Mouse (Mus musculus) layer of hippocampus, adult 18-20 months (tissue): ENCODE data around the gene Zmynd8. TPM values are rescaled to one million over a fixed set of nuclear protein-coding genes. Genes with fewer than 3 reads are reported as not detected.

Source experiments
- DNase-seq, 2 experiments: peaks; one replicate each; pipeline ENCODE4 v3.0.0; 2022; ENCODE audit warnings: low spot score in 2 of 2
- long read RNA-seq: library from polyadenylated mRNA; stranded (forward); transcript quantifications from one replicate; pipeline ENCODE4 v2.0.0, GENCODE M21; 2021
- total RNA-seq, 2 experiments: library from RNA; stranded (reverse); gene quantifications; 2 replicates each; pipeline ENCODE4 v1.2.3; 2021

The Zmynd8 gene
- 100 to 1,000 TPM; 148 to 149 TPM for total RNA-seq
- long read RNA-seq, partial matches to known transcripts = 48 of 83 reads
- long read RNA-seq, other reads (novel, unspliced or antisense) = 35 of 83 reads

DNA sequence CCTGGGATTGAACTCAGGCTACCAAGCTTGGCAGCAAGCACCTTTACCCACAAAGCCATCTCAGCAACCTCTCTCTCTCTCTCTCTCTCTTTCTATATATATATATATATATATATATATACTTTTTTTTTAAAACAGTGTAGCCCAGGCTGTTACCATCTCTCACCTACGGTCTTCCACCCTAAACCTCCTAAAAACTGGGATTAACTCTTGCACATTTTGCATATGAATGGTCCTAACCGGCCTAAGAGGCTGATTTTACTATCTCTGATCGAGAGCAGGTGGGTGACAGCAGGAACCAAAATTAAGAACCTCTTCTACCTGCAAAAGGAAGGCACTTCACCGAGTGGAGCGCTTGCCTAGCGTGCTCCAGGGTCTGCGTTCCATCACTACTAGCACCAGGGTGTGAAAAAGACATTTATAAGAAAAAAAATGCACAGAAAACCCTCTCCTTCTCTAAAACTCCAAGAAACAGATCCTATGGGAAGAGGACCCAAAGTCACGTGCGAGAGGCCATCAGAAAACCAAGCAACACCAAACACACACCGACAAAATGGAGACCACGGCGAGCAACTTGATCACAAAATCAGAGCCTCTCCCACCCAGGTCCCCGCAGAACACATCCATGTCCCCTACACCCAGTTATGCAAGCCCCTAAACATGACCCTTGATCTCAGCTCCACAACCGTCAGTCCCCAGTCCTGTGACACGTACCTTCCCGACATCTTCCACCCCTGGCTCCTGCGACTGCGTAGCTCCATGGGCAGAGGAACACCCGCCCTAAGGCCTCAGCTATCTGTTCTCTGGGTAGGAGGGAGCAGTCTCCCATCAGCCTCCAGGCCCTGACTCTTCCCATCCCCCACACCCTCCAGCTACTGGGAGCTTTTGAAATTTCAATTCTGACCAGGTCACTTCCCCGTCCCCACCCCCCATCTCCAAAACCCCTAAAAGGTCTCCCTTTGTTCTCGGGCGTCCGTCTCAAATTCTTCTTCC lies at the start of gene Zmynd8:
Gene Zmynd8 (minus strand): TSS at position 815 of the 993 bp plus-strand sequence.
- DNase-seq = no peak

DNA sequence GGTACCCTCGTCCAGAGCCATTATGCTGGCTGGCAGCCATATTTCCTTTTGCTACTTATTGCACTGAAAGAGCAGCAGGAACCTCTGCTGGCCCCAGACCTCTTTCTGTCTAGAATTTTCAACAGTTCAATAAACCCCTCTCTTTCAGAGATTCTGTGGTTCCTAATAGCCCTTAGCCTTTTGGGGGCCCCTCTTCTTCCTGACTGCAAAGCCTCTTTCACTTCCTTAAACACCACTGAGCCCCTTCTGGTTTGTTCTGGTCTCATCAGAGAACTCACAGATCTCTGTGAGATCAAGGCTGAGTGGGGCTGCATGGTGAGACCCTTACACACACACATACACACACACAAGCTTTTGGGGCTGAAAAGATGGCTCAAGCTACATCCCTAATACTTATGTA lies 49.2 kb upstream of the Zmynd8 start:
- DNase-seq = no peak

DNA sequence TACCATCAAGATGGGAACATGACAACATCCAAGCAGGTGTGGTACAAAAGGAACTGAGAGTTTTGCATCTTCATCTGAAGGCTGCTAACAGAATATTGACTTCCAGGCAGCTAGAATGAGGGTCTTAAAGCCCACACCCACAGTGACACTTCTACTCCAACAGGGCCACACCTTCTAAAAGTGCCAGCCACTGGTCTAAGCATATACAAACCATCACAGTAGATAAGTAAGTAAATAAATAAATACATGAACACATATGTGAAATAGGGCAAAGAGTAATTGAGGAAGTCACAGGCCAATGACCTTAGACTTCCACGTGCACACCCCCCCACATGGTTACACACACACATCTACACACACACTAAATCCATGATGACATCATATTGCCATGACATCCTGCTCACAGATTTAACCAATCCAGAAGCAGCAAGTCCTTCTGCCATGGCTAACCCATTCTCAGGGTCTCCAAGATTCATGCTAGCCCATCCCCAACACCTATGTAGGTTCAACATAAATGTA lies 47.3 kb upstream of the Zmynd8 start:
- no peak for DNase-seq

DNA sequence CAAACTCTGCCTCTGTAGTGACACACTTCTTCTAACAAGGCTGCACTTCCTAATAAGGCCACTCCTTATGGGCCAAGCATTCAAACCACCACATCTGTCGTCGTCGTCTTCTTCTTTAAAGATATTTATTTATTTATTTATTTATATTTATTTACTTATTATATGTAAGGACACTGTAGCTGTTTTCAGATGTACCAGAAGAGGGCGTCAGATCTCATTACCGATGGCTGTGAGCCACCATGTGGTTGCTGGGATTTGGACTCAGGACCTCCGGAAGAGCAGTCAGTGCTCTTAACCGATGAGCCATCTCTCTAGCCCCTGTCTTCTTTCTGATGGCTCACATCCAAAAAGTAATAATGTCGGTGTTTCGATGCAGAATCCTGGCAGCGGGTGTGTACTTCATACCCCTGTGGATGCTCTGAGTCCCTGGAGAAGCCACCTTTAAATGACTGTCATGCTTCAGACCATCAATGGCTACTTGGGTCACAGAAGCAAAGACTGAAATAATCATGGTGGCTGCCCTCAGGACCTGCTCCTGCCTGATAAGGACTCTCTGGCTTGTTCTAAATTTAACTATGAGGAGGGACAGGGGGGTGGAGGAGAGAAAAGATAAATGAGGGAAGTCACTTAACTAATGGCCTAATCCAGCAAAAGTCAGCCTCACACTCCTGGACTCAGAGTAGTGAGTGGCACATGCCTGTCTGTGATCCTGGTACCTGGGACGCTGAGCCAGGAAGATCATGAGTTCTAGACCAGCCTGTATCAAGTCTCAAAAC lies 45.9 kb upstream of the Zmynd8 start:
- DNase-seq = no peak

DNA sequence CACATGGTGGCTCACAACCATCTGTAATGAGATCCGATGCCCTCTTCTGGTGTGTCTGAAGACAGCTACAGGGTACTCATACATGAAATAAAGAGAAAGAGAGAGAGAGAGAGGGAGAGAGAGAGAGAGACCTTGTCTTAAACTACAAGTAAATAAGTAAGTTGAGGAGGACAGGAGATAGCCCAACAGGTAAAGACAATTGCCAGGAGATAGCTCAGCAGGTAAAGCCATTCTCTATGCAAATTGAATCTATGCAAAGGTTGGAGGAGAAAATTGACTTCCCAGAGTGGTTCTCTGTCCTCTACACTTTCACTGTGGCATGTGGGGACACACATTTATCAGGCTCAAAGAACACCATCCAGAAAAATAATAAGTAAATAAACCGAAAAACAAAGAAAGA lies 44.3 kb upstream of the Zmynd8 start:
- DNase-seq = no peak

DNA sequence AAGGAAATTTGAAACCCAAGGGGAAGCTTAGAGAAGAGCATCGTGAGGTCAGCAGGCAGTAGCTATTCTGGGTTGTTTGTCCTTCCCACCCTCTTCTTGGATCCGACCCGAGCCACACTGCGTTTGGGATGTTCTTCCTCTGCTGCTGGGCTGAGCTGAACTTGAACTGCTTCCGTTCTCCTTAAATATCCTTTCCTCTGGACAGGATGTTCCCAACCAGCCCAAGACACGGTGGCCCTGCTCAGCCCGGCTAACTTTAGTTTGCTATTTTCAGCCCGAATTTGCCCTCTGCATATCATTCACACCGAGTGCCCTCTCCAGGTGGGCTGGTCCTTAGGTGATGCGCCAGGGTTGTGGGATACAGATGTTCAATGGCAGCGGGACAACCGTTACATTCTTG lies 37.3 kb upstream of the Zmynd8 start:
- no peak for DNase-seq

DNA sequence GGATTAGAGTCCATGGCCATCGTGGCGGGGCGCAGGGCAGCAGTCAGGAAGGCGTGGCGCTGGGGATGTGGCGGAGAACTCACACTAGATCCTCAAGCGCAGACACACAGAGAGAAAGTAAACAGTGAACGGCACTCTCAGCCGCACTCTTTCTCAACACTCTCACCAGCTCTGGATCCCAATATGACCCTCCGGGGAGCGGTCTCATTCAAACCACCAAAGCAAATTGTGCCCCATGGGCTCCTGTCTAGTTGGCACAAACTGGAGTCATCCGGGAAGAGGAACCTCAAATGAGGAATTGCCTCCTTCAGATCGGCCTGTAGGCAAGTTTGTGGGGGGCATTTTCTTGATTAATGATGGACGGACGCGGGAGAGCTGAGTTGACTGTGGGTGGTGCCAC lies 28.9 kb upstream of the Zmynd8 start:
- no peak for DNase-seq

DNA sequence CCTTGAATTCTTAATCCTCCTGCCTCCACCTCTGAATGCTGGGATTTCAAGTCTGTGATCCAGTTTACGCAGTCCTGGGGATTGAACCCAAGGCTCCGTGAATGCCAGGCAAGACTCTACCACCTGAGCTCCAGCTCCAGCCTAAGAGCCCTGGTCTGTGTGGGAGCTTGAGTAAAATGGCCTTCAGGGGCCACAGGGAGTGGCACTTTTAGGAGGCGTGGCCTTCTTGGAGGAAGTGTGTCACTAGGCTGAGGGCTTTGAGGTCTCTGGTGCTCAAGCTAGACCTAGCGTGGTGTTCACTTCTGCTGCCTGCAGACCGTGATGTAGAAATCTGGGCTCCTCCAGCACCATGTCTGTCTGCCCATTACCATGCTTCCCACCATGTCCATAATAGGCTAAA lies 27.4 kb upstream of the Zmynd8 start:
- DNase-seq = no peak

DNA sequence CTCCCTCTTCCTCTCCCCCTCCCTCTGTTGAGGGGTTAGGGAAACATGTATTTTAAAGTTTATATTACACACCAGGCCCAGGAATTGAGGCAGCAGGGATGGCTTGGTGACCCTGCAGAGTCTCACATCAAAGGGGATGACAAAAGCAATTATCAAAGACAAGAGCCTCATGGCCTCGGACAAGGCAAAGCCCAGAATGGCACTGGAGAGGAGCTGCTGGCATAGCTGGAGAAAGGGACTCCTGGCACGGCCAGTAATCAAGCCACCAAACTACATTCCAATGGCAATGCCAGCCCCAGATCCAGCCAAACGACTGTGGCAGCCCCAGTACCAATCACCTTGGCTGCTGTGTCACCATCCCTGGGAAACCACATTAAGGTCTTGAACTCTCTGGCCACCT lies 26.3 kb upstream of the Zmynd8 start:
- DNase-seq = no peak

DNA sequence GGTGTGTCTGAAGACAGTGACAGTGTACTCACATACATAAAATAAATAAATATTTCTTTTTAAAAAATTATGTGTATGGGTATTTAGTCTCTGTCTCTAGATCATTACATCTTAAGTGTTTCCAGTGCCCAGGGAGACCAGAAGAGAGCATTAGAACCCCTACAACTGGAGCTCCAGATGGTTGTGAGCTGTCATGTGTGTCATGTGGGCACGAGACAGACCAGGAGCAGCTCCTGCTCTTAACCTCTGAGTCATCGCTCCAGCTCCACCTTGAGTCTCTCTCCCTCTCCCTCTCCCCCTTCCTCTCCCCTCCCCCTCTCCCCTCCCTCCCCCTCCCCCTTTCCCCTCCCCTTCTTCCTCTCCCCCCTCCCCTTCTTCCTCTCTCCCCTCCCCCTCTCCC lies 25.9 kb upstream of the Zmynd8 start:
- DNase-seq = no peak

DNA sequence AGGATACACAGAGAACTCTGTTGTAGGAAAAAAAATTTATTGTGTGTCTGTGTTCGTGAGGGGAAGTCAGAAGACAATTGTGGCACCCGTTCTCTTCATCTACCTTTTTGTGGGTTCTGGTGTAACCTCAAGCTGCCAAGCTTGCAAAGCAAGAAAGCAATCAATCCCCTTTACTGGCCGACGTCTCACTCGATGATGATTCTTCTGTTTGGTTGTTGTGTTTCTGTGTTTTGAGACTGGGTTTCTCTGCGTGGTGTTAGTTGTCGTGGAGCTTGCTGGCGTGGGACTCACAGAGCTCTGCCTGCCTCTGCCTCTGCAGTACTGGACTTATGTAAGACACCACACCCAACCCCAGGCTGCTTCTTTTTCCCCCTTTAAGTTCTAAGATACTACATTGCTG lies 24.9 kb upstream of the Zmynd8 start:
- no peak for DNase-seq

DNA sequence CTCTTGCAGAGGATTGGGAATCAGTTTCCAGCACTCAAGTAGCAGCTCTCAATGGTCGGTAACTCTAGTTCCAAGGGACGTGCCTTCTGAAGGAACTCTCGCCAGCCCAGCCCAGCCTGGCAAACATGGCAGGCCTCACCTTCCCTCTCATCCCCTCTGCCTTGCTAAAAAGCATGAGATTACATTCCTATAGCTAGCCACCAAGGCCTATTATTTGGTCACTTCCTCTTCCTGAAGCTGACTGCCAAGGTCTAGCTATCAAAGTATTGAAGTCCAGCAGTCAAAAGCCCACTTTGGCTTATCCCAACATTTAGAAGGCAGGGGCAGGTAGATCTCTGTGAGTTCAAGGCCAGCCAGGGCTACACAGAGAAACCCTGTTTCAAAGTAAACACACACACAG lies 24.2 kb upstream of the Zmynd8 start:
- DNase-seq = no peak

DNA sequence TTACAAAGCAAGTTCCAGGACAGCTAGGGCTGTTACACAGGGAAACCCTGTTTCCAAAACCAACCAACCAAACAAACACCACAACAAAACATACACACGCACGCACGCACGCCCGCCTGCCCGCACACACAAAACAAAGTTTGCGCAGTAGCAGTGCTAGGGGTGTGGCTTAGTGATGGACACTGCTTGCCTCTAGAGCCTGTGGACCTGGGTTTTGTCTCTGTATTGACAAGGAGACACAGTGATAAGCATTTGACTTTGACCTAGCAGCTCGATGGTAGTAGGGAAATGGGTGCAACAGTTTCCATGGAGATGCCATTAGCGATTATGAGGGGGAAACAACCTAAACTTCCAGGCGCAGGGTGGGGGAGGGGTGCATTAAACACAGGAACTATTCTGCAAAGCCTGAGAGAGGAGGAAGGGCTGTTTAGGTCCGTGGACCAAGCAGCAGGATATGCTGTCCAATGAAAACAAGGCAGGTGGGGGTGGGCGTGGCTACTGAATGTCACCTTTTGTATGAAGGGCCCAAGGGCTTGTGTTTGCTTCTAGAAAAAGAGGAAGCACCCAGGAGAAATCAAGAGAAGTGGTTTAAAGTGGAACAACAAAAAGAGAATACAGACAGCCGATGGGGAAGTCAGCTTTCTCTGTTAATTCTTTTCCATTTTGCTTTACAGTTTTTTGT lies 23.4 kb upstream of the Zmynd8 start:
- no peak for DNase-seq

DNA sequence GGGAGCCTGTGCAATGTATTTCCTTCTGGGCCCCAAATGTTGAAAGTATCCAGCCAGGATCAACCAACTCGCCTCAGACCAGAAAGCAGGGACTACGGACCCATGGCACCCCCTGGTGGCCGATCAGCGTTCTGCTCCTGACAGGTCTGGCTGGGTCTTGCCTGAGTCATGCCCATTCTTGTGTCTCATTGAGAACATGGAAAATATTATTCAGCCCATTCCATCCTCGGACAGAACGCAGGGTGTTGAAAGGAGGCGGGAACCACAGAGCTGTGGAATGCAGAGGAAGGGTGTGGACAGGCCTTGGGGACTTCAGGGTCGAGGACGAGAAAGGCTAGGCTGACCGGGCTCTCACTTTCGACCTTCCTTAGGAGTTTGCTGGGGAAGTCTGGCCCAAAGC lies 15.5 kb upstream of the Zmynd8 start:
- DNase-seq = peak; percentile 86 to 97

DNA sequence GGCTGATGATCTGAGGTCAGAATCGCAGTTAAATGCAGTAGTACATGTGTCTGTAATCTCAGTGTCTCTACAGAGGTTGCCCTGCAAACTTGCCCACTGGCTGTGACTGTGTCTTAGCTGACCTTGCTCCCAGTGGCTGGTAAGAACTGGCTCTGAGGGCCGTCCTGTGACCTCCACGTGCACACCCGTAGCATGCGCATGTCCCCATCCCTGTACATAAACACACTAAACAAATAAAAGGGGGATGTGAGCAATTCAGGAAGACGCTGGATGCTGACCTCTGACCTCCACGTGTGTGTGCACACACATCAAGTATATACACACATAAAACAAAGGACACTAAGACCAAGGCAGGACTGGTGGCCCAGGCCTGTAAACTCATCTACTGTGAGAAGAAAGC lies 14.3 kb upstream of the Zmynd8 start:
- no peak for DNase-seq

DNA sequence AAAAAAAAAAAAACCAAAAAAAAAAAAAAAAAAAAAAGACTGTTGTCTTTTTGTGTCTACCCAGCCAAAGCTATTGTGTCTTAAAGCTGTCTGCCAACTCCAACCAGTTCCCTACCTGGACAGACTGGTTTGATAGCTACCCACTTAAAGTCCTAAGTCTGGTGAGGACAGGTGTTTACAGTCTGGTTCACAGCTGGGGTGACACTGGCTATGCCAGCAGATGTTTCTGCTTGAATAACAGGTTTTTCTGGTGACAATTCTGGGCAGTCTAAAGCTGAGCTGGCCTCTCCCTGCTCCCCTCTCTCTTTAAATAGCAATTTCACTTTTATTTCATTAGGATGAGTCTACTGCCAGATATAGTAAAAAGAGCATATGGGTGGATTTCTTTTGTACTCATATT lies 10.9 kb upstream of the Zmynd8 start:
- DNase-seq = no peak

DNA sequence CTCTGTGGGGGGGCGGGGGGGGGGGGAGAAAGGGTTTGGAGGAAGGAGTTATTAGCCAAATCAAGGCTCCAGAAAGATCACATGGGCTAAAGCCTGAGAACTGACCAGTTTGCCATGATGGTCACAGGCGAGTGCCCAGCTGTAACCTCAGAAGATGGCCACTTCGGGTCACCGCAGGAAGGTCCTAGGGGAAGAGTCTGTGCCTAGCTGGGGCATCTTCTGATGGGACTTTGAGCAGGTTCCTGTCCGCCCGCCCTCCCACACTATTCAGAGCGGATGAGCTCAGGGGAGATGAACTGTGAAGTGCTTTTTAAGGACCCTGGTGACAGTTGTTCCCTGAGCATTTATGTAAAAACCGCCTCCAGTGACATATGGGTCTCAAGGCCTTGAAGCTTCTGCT lies 8.4 kb upstream of the Zmynd8 start:
- DNase-seq = peak in 1 of 2 experiments; percentile 44

DNA sequence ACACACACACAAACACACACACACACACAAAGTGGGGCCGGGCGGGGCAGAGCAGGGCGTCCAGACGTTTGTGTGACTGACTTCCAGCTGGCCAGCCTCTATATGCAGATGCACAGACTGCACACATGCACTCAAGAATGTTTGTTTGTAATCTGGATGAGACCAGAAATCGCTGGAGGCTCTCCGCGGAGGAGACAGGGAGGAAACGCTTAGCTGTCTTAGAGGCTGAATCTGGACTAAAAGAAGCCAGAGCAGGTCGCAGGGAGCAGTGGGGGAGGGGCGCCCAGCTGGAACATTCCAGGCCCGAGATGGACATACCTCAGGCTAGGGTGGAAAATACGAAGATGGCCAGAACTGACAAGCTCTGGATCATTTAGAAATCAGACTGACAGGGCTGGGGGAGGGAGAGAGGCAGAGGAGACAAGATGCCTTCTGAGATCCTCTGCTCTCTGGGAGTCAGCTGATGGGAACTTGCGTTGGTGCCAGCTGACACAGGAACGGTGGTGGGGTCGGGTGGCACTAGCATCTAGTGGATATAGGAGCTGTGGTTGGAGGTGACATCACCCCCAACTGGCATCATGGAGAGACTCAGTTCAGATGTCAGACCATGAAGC lies 7.6 kb upstream of the Zmynd8 start:
- peak in 1 of 2 experiments; percentile 20 for DNase-seq

DNA sequence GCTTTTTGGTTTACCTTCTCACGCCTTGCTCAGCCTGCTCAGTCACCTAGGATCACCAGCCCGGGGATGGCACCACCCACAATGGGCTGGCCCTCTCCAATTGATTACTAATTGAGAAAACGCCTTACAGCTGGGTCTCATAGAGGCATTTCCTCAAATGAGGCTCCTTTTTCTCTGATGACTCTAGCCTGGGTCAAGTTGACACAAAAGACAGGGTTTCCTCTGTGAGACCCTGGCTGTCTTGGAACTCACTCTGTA lies 2.2 kb upstream of the Zmynd8 start:
- DNase-seq = no peak

DNA sequence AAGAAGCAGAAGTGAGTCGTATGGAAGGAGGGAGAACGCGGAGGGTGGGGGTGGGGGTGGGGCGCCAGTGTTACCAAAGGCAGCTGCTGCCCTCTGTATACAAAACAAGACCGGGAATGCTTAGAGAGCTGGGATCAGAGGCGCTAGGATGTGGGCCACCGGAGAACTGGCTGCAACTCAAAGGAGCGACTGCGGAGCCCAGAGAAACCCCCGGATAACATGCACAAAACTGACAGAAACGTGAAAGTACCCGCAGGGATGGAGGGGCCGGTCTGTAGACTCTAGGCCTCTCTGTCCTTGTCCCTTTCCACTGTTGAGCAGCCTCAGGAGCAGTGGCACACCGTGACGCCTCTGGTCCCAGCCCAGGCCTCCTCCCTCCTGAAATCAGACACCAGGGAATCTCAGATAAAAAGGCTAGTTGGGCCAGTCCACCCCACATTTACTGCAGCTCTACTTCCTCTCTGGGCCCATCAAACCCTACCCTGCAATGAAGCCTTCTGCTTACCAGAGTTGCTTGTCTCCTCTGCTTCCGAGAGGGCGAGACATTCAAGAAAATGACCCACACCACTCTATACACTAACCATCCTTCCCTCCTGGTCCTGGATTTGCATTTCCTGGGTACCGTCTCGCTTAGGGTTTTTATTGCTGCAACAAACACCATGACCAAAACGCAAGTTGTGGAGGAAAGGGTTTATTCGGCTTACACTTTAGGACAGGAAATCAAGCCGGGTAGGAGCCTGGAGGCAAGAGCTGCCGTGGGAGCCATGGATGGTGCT lies 1.7 kb upstream of the Zmynd8 start:
- no peak for DNase-seq
